Mouse (Mus musculus) spleen, postnatal 36 days (tissue): ENCODE results near the gene Magi3.
A peak's percentile ranks its signal among the peaks of the same experiment; 100 is the strongest.

Experiments
- DNase-seq, 2 experiments: peaks; one replicate each; pipeline ENCODE4 v3.0.0; 2022; ENCODE audit warnings: low spot score in 2 of 2, mixed read lengths in 1 of 2

Gene Magi3

DNA sequence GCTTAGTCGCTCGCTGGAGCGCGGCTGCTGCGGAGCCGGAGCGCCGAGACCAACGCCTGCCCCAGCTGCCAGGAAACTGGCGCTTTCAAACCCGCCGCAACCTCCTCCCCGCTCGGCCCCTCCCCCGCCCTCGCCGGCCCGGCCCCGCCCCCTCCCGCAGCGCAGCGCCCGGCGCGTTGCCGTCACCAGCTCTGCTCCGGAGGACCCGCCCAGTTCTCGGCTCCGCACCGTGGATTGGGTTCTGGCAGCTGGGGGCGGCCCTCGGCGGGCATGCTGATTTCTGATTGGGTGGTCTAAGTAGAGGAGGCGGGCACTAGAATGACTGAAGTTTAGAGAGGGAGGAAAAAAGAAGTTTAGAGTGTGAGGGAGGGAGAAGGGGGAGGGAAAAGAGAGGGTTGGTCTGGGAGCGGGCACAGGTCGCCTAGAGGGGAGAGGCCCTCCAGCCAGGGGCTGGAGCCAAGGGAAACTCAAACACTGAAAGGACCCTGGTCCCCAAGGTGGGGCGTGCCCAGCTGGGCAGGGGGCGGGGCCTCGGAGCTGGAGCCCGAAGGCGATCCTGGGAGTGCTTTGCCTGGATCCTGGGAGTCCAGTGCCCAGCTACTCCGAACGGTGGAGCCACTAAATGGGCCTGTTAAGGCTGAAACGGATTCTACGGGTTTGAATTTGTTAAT lies at the start of gene Magi3:
TSS of gene Magi3 (minus strand) at position 80 of the 671 bp plus-strand sequence.
- DNase-seq: peak; percentile 96

DNA sequence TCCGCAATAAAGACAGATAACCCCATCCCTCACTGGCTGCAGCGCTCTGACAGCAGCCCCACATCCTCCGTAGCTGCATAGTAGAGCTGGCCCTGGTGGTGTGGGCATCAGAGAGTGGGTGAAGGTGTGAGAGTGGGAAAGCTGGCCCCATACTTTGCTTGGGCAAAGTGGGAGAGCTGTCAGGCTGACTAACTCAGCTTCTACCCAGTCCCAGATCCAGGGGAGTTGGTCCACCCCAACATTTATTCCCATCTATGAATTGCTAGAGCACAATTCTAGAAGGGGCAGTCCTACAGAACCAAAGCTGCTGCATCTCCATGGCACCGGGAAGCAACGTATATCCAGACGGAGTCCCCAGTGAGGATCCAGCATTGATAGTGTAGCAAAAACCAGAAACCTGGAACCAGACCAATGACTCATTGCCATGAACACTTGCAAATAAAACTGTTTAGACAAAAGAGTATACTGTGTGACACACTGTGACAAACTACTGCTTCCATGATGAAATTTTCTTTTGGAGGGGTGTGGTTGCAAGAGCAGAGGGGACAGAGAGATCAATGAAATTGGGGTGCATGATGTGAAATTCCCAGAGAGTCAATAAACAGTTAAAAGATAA lies 44.5 kb upstream of the Magi3 start:
- no peak for DNase-seq

- no peak for DNase-seq
These were observed 40.0 kb upstream of the Magi3 start for GRCm38 (mm10) chr3:104260221-104260620.

DNA sequence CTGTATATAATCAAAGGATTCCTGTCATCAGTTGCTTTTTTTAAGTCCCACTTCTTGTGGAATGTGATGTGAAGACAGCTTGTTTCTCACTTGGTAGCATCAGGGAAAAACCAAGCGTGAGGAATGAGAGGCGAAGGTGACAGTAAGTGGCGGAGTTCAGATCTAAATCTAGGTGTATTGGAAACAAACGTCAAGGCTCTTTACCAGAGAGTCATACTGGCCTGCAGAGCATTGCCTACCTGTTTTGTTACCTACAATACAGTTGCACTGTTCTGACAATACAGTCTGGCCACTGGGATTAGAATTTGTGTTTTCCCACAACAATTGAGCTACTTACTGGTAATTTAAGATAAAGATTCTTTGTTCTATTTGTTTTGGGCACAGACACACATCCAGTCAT lies 39.0 kb upstream of the Magi3 start:
- no peak for DNase-seq

DNA sequence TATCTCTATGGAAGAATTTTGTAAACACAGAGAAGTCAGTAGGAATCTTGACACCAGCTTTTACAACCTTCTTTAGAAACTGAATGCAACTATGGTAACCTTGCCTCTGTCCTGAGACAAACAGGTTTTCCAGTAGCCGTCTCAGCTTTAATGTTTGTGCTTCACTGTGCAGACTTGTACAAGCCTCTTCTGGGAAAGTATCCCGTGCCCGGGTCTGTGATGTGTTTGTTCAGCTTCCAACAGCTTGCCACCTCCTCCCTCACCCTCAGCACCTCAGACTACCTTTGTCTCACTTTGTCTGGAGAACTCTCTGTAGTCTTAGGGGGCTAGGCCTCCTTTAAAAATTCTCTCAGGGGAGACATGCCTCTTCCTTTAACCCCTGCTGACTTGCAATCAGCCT lies 36.9 kb upstream of the Magi3 start:
- DNase-seq: no peak

- no peak for DNase-seq
These were observed 33.6 kb upstream of the Magi3 start for GRCm38 (mm10) chr3:104253760-104254159.

DNA sequence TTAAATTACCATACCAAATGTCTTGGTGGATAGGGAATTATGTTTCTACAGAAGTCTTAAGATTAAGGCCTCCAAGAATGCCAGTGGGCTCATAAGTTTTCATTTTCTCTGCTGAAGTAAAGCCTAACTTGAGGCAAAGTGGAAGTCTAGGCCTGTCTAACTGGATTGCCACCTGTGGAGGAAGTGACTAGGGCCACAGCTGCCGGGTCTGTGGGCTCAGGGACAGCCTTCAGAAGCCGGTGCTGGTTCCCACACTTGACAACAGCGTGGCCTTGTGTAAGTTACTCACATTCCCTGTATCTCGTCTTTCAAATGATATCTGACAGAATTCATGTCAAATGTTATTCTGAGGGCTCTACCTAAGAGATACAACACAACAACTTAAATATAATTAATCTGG lies 27.7 kb upstream of the Magi3 start:
- no peak for DNase-seq

- DNase-seq: no peak
These were observed 26.9 kb upstream of the Magi3 start for GRCm38 (mm10) chr3:104247057-104247456.

GRCm38 (mm10) chr3:104244373-104244772 lies 24.2 kb upstream of the Magi3 start:
- DNase-seq: no peak

- no peak for DNase-seq
These were observed 23.8 kb upstream of the Magi3 start for GRCm38 (mm10) chr3:104243972-104244371.

DNA sequence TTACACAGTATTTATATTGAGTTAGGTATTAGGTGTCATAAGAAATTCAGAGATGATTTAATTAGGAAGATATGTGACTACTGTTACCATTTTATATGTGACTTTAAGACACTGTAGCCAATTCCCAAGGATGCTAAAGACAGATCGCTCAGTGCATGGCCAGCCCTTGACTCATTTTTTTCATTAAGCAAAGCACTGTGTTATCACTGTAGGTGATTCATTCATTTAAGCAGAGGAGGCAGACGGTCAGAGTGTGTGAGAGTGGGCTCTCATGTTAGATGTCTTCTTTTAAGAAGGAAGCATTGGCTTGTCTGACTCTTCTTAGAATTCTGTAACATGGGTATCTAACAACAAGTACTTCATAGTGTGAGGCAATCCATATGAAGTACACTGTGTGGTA lies 19.6 kb upstream of the Magi3 start:
- DNase-seq: no peak

GRCm38 (mm10) chr3:104239376-104239775 lies 19.2 kb upstream of the Magi3 start:
- no peak for DNase-seq

GRCm38 (mm10) chr3:104237846-104238440 lies 17.8 kb upstream of the Magi3 start:
- DNase-seq: no peak

DNA sequence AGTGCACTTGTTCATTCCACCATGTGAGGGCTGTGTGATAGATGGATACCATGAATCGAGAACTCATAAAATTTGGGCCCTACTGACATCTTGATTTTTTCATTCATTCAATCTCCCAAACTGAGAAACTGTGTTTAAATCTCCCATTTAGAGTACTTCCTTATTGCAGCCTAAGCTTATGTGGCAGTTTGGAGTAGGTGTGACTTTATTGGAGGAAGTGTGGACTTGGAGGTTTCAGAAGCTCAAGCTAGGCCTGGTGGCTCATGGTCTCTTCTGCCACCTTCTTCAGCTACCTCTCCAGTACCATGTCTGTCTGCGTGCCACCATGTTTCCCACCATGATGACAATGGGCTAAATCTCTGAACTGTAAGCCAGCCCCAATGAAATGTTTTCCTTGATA lies 15.9 kb upstream of the Magi3 start:
- no peak for DNase-seq

DNA sequence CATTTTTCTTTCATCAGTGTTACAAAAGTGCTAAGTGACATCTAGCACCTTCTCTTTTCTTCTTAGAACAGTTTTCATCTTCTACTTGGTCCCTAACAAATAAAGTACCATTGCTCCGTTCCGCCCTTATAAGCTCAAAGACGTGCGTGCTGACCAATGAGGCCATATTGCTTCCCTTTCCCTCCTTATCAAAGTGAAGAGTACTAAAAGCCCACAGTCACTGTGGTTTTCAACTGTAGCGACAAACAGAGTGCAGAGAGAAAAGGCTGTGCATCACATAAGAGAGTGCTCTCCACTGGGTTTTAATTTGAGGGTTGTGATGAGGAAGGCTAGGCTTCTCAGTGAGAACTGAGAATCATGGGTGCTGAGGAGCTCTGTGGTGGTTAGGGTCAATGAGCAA lies 14.9 kb upstream of the Magi3 start:
- DNase-seq: no peak

DNA sequence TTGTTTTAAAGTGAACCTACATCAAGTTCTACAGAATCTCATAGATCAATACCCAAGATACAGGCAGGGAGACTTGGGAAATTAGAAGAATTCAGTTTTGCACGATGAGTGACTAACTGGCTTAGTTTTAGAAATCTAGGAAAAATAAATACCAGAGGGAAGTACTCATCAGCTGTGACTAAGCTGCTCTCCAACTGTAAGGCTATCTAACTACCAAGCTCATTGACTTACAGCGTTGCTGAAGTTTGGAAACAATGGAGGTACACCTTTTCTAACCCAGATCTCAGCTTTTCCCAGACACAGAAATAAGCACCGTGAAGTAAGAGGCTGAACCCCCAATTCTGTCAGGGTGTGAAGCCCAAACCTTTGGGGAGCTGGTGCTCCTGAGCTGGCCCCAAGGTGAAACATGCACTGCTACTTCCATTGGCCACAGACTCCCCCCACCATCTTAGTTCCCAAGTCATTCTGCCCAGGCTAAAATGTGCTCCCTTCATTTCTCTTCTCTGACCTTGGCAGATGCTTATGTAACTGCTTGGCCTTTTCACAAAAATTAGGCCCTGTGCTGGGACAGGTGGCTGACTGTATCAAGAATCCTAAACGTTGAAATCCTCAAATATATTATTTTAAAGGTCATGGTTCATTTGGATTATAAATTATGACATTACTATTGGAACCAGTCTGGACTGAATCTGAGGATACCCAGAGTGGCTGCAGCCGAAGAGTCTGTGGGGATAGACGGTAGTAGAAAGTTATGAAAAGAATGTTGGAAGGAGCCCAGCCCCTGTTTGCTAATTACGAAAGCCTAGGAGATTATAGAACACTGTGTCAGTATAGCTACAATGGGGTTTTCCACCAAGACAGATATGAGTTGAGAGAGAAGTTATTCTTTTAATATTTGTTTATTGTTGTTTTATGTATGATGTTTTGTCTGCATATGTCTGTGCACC lies 13.5 kb upstream of the Magi3 start:
- no peak for DNase-seq

- no peak for DNase-seq
These were observed 7.4 kb upstream of the Magi3 start for GRCm38 (mm10) chr3:104227438-104228111.

DNA sequence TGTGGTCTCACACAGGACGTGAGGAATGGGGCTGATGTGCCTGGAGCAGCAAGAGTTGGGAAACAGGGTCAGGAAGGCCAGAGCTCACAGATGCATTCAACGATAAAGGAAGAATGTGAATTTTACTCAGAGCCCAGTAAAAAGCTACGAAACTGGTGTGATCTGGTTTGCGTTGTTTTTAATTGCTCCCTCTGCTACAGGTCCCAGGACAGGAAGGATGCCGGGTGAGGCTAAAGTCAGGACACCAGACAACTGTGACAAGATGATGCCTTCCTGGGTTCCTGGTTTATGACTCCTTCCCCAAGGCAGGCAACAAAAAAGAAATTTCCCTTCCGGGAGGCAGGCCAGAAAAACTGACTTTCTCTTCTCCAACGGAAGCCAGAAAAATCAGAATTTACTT lies 6.6 kb upstream of the Magi3 start:
- no peak for DNase-seq

DNA sequence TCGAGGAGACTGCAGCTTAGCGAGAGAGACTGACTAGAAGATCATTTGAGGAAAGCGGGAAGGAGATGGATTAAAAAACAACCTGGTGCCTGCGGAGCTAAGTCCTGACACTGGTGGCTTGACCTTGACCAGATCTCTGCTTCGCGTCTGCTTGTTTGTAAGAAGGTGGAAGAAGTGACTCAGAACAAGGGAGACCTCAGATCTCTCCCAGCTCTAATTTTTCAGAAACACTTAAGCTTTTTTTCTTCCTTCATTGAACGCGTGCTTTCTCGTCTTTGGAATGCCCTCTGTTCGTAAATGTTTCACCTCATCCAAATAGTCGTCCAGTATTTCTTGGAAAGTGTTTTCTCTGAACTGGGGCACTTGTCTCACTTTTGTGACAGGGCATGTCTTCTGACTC lies 982 bp upstream of the Magi3 start:
- DNase-seq: no peak

GRCm38 (mm10) chr3:104219531-104220294 lies 461 bp downstream of the Magi3 start:
- peak; percentile 27 to 36 for DNase-seq

GRCm38 (mm10) chr3:104218926-104219325 lies 1.2 kb downstream of the Magi3 start:
- DNase-seq: no peak
